Mouse (Mus musculus) brain, embryonic 14.5 days (tissue): ENCODE measurements at regions not wholly inside any gene's neighbourhood (a gene's known extent, or its start where the extent isn't known, plus 50 kb on each side); places are given as distances from the start of the nearest gene placed in this dataset.

Experiments
- CTCF ChIP-seq: fragments of 200-500 bp; IDR thresholded peaks from 2 replicates; pipeline ENCODE4 v1.5.1; 2012; ENCODE audit warnings: inconsistent platforms, mild to moderate bottlenecking, moderate library complexity, borderline replicate concordance; ENCODE audit not compliant: insufficient read depth, insufficient read length; ENCODE audit errors: extremely low read depth
- POLR2A ChIP-seq: fragments of 200-500 bp; IDR thresholded peaks from 2 replicates; pipeline ENCODE4 v1.6.1; 2012; ENCODE audit warnings: mild to moderate bottlenecking, inconsistent platforms, borderline replicate concordance; ENCODE audit not compliant: poor library complexity, insufficient read depth, insufficient read length, severe bottlenecking; ENCODE audit errors: extremely low read depth

DNA sequence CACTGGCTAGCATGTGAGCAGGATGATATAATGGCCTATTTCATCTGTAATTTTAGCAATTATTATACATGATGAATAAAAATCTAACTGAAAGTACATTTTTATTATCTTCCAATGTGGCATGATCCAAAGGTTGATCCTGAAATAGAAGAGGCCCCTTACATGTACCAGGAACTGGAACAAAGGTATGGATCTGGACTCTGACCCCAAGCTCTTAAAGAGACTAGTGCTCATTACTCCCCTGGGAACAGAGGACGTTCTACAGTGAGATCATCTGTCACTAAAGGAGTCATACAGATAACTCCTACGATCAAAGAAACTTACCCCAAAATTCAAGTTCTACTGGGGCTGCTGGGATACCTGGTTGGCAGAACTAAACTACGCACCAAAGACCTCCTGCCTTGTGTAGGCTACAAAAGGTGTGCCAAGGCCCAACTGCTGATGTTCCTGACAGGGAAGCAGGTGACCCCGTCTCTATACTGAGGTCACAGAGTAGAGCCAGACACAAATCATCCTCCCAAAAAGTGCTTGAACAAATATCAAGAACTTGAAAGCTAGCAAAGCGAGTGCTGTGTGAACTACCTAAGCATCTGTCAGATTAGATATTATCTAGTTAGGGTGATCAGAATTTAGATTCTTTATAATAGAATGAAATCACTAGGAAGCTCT, 378.0 kb downstream of the Sorl1 start:
- TF ChIP-seq CTCF = no peak
- TF ChIP-seq POLR2A = no peak
